Mouse (Mus musculus) megakaryocyte, embryonic 14.5 days (primary cell): ENCODE results near the gene Ssna1.

Experiments
- FLI1 ChIP-seq: IDR thresholded peaks from 2 replicates; pipeline ENCODE4 v1.6.1; 2012; ENCODE audit warnings: low read length, inconsistent platforms, mixed read lengths
- GATA1 ChIP-seq: IDR thresholded peaks from 3 replicates; pipeline ENCODE4 v1.6.1; 2012; ENCODE audit warnings: mixed read lengths, low read length, inconsistent platforms, borderline replicate concordance

GRCm38 (mm10) chr2:25290101-25290815 is 18.0 kb upstream of the Ssna1 start:
- TF ChIP-seq GATA1 (no peak), FLI1 (no peak)
